Mouse (Mus musculus) gastrocnemius, postnatal 14 days (tissue): ENCODE data around the gene Jph4. TPM values are rescaled to one million over a fixed set of nuclear protein-coding genes. Genes with fewer than 3 reads are reported as not detected.

Source experiments
- DNase-seq: peaks from one replicate; pipeline ENCODE4 v3.0.0; 2021; ENCODE audit warnings: mixed read lengths
- intact Hi-C: fragments of 180-260 bp; cut with DNase I; formaldehyde crosslinking; loops from one replicate; pipeline ENCODE4 v1.15.1; 2025; ENCODE audit warnings: low total_unique reads
- long read RNA-seq, 2 experiments: library from polyadenylated mRNA; stranded (forward); transcript quantifications; one replicate each; pipeline ENCODE4 v2.0.0; 2021
- total RNA-seq, 2 experiments: library from RNA; stranded (reverse); gene quantifications; 2 replicates each; pipeline ENCODE4 v1.2.3; 2021

Jph4 gene
- under 1 TPM; 0.42 to 0.62 TPM for total RNA-seq
- long read RNA-seq, experiment 1, result 0 reads
- long read RNA-seq, experiment 2, result 0 reads

GRCm38 (mm10) chr14:55116425-55117200 lies at the start of gene Jph4:
TSS of gene Jph4 (minus strand) at chr14:55116935.
- DNase-seq, result no peak
- intact Hi-C loops, result no loop called here

GRCm38 (mm10) chr14:55164172-55164806 lies 47.6 kb upstream of the Jph4 start:
- intact Hi-C loops, result no loop called here
- no peak for DNase-seq

GRCm38 (mm10) chr14:55162168-55162567 lies 45.4 kb upstream of the Jph4 start:
- DNase-seq, result no peak
- intact Hi-C loops, result no loop called here

GRCm38 (mm10) chr14:55161098-55161634 lies 44.4 kb upstream of the Jph4 start:
- intact Hi-C loops, result no loop called here
- peak; percentile 61 for DNase-seq

- intact Hi-C loops, result no loop called here
- no peak for DNase-seq
Measured at GRCm38 (mm10) chr14:55160251-55161071, 43.7 kb upstream of the Jph4 start.

- DNase-seq, result no peak
- intact Hi-C loops, result no loop called here
Measured at GRCm38 (mm10) chr14:55157322-55158065, 40.8 kb upstream of the Jph4 start.

- no peak for DNase-seq
- intact Hi-C loops, result no loop called here
Measured at GRCm38 (mm10) chr14:55152951-55153481, 36.3 kb upstream of the Jph4 start.

- intact Hi-C loops, result no loop called here
- DNase-seq, result no peak
Measured at GRCm38 (mm10) chr14:55152174-55152573, 35.4 kb upstream of the Jph4 start.

- intact Hi-C loops, result no loop called here
- no peak for DNase-seq
Measured at GRCm38 (mm10) chr14:55150985-55151384, 34.2 kb upstream of the Jph4 start.

GRCm38 (mm10) chr14:55149041-55149440 lies 32.3 kb upstream of the Jph4 start:
- no peak for DNase-seq
- intact Hi-C loops, result no loop called here

GRCm38 (mm10) chr14:55148363-55148915 lies 31.7 kb upstream of the Jph4 start:
- peak; percentile 60 for DNase-seq
- intact Hi-C loops, result no loop called here

GRCm38 (mm10) chr14:55146829-55147401 lies 30.2 kb upstream of the Jph4 start:
- peak; percentile 76 for DNase-seq
- intact Hi-C loops, result no loop called here

GRCm38 (mm10) chr14:55146324-55146723 lies 29.6 kb upstream of the Jph4 start:
- DNase-seq, result no peak

GRCm38 (mm10) chr14:55139313-55139712 lies 22.6 kb upstream of the Jph4 start:
- DNase-seq, result no peak
- intact Hi-C loops, result no loop called here

More at GRCm38 (mm10) chr14:55146324-55146723, 29.6 kb upstream of the Jph4 start:
- intact Hi-C loops, result no loop called here

- intact Hi-C loops, result no loop called here
Measured at GRCm38 (mm10) chr14:55135676-55136075, 18.9 kb upstream of the Jph4 start.

GRCm38 (mm10) chr14:55126521-55126920 lies 9.8 kb upstream of the Jph4 start:
- no peak for DNase-seq
- intact Hi-C loops, result loop anchor here (5.0 to 10.0 kb wide), 2 partner anchors 41 to 308 kb away; no protein-coding TSS in a partner anchor

More at GRCm38 (mm10) chr14:55135676-55136075, 18.9 kb upstream of the Jph4 start:
- DNase-seq, result no peak

- intact Hi-C loops, result loop anchor here (5.0 to 10.0 kb wide), 2 partner anchors 42 to 309 kb away; no protein-coding TSS in a partner anchor
- DNase-seq, result no peak
Measured at GRCm38 (mm10) chr14:55125711-55126110, 9.0 kb upstream of the Jph4 start.

- intact Hi-C loops, result loop anchor here (10.0 kb wide), 1 partner anchor 312 kb away; no protein-coding TSS in a partner anchor
- DNase-seq, result no peak
Measured at GRCm38 (mm10) chr14:55122359-55122758, 5.6 kb upstream of the Jph4 start.
